Mouse (Mus musculus) stomach, embryonic 14.5 days (tissue): Measurements from ENCODE around the gene Rap1gap2. TPM values are rescaled to one million over a fixed set of nuclear protein-coding genes. Genes with fewer than 3 reads are reported as not detected.
A peak's percentile ranks its signal among the peaks of the same experiment; 100 is the strongest.

ENCODE experiments used
- ATAC-seq: fragments of 200-750 bp; cut with Nextera tagmentation; 2 replicates; pipeline ENCODE4 v1.8.0; 2017; ENCODE audit warnings: low read depth, moderate TSS enrichment; ENCODE audit not compliant: insufficient number of reproducible peaks, insufficient read depth, low FRiP score
- H3K27ac ChIP-seq: fragments of 300-500 bp; sonication (generic); 2 replicates; pipeline ENCODE4 v1.5.1; 2014; ENCODE audit warnings: mild to moderate bottlenecking, low read length, moderate library complexity, mixed read lengths
- H3K27me3 ChIP-seq: fragments of 300-500 bp; sonication (generic); 2 replicates; pipeline ENCODE4 v1.6.1; 2014; ENCODE audit warnings: low read length, control low read depth, mixed read lengths; ENCODE audit not compliant: control insufficient read depth, insufficient read depth
- H3K36me3 ChIP-seq: fragments of 300-500 bp; sonication (generic); 2 replicates; pipeline ENCODE4 v1.6.1; 2014; ENCODE audit warnings: mild to moderate bottlenecking, control low read depth, low read length, moderate library complexity, mixed read lengths; ENCODE audit not compliant: control insufficient read depth, insufficient read depth
- H3K4me1 ChIP-seq: fragments of 300-500 bp; sonication (generic); 2 replicates; pipeline ENCODE4 v1.6.1; 2014; ENCODE audit warnings: low read length, control low read depth, mixed read lengths; ENCODE audit not compliant: control insufficient read depth, insufficient read depth
- H3K4me2 ChIP-seq: fragments of 300-500 bp; sonication (generic); replicated peaks from 2 replicates; pipeline ENCODE4 v1.6.1; 2014; ENCODE audit warnings: low read depth, low read length, control low read depth
- H3K4me3 ChIP-seq: fragments of 300-500 bp; sonication (generic); 2 replicates; pipeline ENCODE4 v1.5.1; 2014; ENCODE audit warnings: low read depth, low read length, control low read depth
- H3K9ac ChIP-seq: fragments of 300-500 bp; sonication (generic); replicated peaks from 2 replicates; pipeline ENCODE4 v1.6.1; 2014; ENCODE audit warnings: low read depth, mild to moderate bottlenecking, control low read depth, low read length, moderate library complexity, mixed read lengths
- H3K9me3 ChIP-seq: fragments of 300-500 bp; sonication (generic); 2 replicates; pipeline ENCODE4 v1.6.1; 2016; ENCODE audit warnings: low read depth, low read length, control low read depth; ENCODE audit not compliant: control insufficient read depth
- WGBS: fragments of 180-500 bp; shearing (Covaris S2); extraction: QIAGEN DNeasy Blood & Tissue Kit; methylation state at CpG from one replicate; pipeline ENCODE4 v1.1.7; 2014; 5-methylcytosine and 5-hydroxymethylcytosine counted together
- polyA plus RNA-seq: library from polyadenylated mRNA; unstranded; fragments of >200 nt; fragmentation: Nextera tagmentation; extraction: Ambion mirVana; gene quantifications from 2 replicates; pipeline ENCODE4 v1.2.1, GENCODE M21; 2014

Gene Rap1gap2
- polyA plus RNA-seq, 1 experiment from 2014 or later: 5.6 TPM

DNA sequence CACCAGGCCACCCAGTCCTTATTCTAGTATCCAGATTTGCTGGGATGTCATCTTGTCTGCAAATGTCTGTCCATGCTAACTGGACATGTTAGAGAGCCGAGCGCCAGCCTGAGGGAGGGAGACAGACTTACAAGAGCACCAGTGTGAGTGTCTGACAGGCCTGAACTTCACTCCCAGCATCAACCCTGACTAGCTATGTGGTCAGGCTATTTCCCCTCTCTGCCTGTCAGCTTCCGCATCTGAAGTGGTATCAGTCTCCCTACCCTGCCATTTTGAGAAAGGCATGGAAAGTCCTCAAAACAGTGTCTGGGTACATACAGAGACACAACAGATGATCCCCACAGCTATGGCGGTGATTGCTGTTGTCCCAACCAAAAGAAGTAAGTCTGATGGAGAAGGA is 119.6 kb downstream of the Rap1gap2 start:
- 94% methylated on average over 4 of the region's 4 CpGs for WGBS

DNA sequence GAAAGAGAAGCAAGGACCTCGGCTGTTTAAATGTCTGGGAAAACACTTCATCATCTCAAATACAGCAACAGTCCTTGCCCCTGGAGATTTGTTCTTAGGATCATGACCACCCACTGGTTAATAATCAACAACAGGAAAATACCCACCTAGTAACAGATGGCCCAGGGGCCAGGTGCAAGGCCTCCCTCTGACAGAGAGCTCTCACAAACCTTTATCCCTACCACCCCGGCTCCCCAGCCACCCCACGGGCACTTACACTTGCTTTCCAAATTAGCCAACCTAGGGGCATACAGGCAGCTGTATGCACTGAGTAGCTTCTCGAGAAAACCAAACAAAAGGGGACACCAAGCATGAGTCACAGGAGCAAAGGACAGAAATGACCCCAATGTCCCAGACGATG is 121.5 kb downstream of the Rap1gap2 start:
- Histone ChIP-seq H3K27me3 (no peaks in the 10 kb centered on the region), H3K36me3 (no peaks in the 10 kb centered on the region), H3K9me3 (no peaks in the 10 kb centered on the region), H3K4me2 (no peak overlapping the region), H3K4me3 (no peak overlapping the region), H3K4me1 (0 out of 2 replicates have a peak, but pooled peaks cover 3% of the 10 kb centered on the region), H3K27ac (no peak overlapping the region; the same call in 1 of the 2 replicates), H3K9ac (no peak overlapping the region)
- WGBS: 56% methylated on average over 5 of the region's 5 CpGs
- ATAC-seq: no peak

More for the DNA sequence above, 119.6 kb downstream of the Rap1gap2 start:
- no peak overlapping the region for H3K27ac ChIP-seq
- ATAC-seq: no peak
- H3K4me3 ChIP-seq: no peak overlapping the region
- no peaks in the 10 kb centered on the region for H3K27me3 ChIP-seq
- no peaks in the 10 kb centered on the region for H3K4me1 ChIP-seq
- no peak overlapping the region for H3K4me2 ChIP-seq
- H3K9ac ChIP-seq: no peak overlapping the region
- H3K9me3 ChIP-seq: no peaks in the 10 kb centered on the region; the same call in 1 of the 2 replicates
- H3K36me3 ChIP-seq: no peaks in the 10 kb centered on the region

DNA sequence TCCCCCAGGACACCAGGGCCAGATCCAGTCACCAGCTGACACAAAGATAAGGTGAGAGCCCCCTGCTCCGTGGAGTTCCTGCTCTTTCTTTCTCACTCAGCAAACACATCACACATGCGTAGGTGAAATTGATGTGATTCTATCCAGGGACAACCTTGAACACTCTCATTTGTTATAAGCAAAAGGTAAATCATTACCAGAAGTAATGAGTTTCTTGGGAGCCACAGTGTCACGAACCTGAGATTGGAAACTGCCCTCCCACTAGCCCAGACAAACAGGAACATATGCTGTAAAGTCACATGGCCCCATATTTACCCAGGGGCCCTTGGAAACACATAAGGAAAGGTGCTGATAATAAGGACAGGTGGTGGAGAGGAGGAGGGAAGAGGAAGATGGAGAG is 122.8 kb downstream of the Rap1gap2 start:
- Histone ChIP-seq H3K27me3 (no peaks in the 10 kb centered on the region), H3K9me3 (no peaks in the 10 kb centered on the region), H3K27ac (peak overlapping the region; percentile 63; the same call in 1 of the 2 replicates), H3K4me3 (no peak overlapping the region), H3K4me1 (0 out of 2 replicates have a peak, but pooled peaks cover 3% of the 10 kb centered on the region), H3K4me2 (no peak overlapping the region), H3K36me3 (no peaks in the 10 kb centered on the region), H3K9ac (no peak overlapping the region)
- WGBS: 36% methylated on average over 3 of the region's 3 CpGs
- peak; percentile 85 for ATAC-seq

DNA sequence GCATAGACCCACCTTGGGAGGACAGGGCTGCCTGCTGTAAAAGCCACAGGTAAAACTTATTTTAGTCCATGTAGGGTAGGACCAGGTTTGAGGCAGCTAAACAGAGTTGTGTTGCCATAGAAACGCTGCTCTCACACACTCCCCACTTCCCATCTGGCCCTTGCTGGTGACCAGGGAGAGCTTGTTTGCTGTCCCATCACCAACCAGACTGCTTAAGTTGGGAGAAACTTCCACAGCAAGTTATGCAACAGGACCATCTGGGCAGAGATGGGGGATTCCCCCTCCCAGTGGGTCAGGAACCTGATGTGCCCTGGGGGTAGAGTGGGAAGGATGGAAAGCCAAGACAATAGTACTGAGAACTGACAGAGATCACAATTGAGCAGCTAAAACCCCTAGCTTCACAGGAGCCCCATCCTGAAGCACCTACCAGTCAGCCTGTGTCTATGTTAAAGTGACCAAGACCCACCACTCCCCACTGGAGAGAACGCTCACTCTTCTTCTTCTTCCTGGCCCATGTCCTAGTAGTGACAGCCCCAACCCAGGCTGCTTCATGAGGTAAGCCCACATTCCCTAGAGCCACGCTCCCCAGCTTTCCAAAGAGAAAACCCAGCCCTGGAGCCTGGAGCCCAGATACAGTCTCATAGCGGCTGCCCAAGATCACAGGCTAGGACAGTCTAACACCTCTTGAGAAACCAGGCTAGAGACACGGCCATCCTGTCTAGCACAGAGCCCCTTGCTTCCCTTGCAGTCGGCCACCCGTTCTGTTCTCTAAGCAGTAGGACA is 125.1 kb downstream of the Rap1gap2 start:
- H3K27me3 ChIP-seq: no peaks in the 10 kb centered on the region
- H3K9ac ChIP-seq: no peak overlapping the region
- no peaks in the 10 kb centered on the region for H3K9me3 ChIP-seq
- no peak overlapping the region for H3K4me3 ChIP-seq
- no peak for ATAC-seq
- no peaks in the 10 kb centered on the region for H3K36me3 ChIP-seq
- WGBS: 82% methylated on average over 7 of the region's 7 CpGs
- H3K27ac ChIP-seq: no peak overlapping the region; the same call in 1 of the 2 replicates
- H3K4me2 ChIP-seq: no peak overlapping the region
- 0 out of 2 replicates have a peak, but pooled peaks cover 3% of the 10 kb centered on the region for H3K4me1 ChIP-seq

DNA sequence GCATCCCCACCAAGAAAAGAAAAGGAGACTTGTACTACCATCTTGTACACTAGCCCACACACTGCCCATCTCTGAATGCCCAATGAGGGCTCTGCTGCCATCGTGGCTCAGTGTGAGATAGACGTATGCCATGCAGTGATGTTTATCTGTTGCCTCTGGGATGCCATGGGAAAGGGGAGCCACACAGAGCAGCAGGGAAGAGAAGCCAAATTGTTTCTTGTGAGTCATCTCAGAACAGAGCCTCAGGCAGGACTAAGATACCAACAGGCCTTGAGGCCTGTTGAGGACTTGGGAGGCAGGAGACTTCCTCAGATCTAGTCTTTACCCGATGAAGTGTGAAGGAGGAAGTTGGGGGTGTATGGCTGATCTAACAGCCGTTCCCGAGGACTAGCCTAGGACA is 126.8 kb downstream of the Rap1gap2 start:
- H3K9ac ChIP-seq: no peak overlapping the region
- 0 out of 2 replicates have a peak, but pooled peaks cover 3% of the 10 kb centered on the region for H3K4me1 ChIP-seq
- no peaks in the 10 kb centered on the region for H3K9me3 ChIP-seq
- ATAC-seq: no peak
- H3K27ac ChIP-seq: no peak overlapping the region
- WGBS: 81% methylated on average over 5 of the region's 5 CpGs
- H3K4me2 ChIP-seq: no peak overlapping the region
- no peaks in the 10 kb centered on the region for H3K27me3 ChIP-seq
- H3K36me3 ChIP-seq: no peaks in the 10 kb centered on the region
- no peak overlapping the region for H3K4me3 ChIP-seq

DNA sequence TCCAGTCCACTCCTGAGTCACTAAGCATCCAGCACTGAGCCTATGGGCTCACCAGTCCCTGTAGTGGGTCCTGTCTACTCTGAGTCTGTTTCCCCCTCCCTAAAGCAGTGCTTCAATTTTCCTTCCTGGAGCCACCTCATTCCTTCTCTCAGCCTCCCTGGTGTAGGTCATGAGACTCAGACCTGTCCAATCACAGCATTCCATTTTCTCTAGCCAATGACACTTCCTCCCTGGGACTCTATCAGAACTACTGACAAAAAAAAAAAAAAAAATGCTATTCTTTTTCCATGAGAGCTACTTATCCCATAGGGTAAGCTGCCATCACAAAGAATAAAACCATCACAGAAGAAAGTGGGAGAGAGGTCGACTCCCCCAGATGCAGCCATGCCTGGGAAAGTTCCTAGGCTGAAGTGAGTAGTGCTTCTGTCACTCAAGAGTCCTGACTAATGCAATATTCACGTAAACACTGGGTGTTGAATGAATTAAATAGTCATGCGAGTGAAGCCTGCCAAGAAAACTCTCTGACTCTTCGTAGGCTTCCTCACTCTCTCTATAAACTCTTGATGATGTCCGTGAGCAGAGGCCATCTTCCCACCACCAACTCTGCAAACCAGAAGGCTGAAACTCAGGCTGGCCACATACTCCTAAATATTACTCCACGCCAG is 127.4 kb downstream of the Rap1gap2 start:
- Histone ChIP-seq H3K4me1 (0 out of 2 replicates have a peak, but pooled peaks cover 3% of the 10 kb centered on the region), H3K4me2 (no peak overlapping the region), H3K27me3 (no peaks in the 10 kb centered on the region), H3K27ac (no peak overlapping the region), H3K9me3 (no peaks in the 10 kb centered on the region), H3K9ac (no peak overlapping the region), H3K4me3 (no peak overlapping the region), H3K36me3 (no peaks in the 10 kb centered on the region)
- no peak for ATAC-seq
- WGBS: 54% methylated on average over 6 of the region's 6 CpGs

DNA sequence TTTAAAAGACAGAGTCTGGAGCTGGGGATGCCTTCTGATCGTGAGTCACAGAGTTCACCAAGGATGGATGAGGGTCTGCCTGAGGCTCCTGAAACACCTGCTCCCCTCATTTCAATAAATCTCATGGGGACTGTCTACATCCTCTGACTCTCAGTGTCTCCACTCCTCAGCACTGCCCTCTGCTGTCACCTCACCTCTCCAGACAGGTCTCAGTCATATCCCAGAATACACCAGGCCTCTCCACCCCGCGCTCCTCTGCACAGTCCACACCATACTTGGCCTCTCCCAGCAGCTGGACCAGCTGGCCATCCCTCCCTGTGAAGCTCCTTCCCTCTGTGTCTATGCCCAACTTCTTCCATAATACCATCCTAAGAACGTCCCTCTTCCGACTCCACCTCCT is 128.9 kb downstream of the Rap1gap2 start:
- H3K4me1 ChIP-seq: 0 out of 2 replicates have a peak, but pooled peaks cover 3% of the 10 kb centered on the region
- no peak overlapping the region for H3K9ac ChIP-seq
- ATAC-seq: no peak
- H3K4me2 ChIP-seq: no peak overlapping the region
- H3K4me3 ChIP-seq: no peak overlapping the region
- no peak overlapping the region for H3K27ac ChIP-seq
- H3K36me3 ChIP-seq: no peaks in the 10 kb centered on the region
- no peaks in the 10 kb centered on the region for H3K9me3 ChIP-seq
- H3K27me3 ChIP-seq: no peaks in the 10 kb centered on the region
- 69% methylated on average over 5 of the region's 5 CpGs for WGBS

DNA sequence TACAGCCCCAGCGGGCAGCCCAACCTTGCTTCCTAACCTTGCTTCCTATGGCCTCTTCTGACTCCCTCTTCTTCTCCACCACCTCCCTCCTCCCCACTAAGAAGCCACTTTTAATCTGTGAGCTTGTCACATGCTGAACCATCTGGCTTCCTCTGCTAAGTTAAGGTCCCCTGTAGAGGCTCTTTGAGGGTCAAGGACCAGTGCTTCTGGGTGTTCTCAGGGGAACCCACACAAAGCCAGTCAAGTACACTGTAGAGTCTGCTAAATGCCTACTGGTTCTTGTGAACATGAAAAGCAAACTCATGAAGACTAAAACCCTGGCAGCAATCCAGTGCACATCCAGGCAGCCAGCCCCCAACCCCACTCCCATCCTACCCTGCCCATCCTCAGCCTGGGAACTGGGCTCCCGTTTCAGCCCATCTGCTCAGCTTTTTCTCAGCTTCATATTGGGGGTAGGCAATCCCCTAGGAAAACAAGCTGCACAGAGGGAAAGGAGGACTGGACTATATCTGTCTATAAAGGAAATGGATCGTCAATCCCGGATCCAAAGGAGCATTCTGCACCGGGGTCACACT is 130.9 kb downstream of the Rap1gap2 start:
- H3K36me3 ChIP-seq: no peaks in the 10 kb centered on the region
- ATAC-seq: no peak
- no peaks in the 10 kb centered on the region for H3K9me3 ChIP-seq
- H3K27me3 ChIP-seq: no peaks in the 10 kb centered on the region
- no peak overlapping the region for H3K9ac ChIP-seq
- H3K27ac ChIP-seq: no peak overlapping the region
- H3K4me2 ChIP-seq: no peak overlapping the region
- no peak overlapping the region for H3K4me3 ChIP-seq
- no peaks in the 10 kb centered on the region for H3K4me1 ChIP-seq
- 79% methylated on average over 5 of the region's 5 CpGs for WGBS
